Mouse (Mus musculus) limb, embryonic 10.5 days (tissue): ENCODE results near the gene Samd8. TPM values are rescaled to one million over a fixed set of nuclear protein-coding genes. Genes with fewer than 3 reads are reported as not detected.

Experiments
- DNase-seq: peaks from one replicate; pipeline ENCODE4 v3.0.0-alpha.2; 2017; ENCODE audit warnings: low spot score
- H3K27ac ChIP-seq: fragments of 300-500 bp; sonication (generic); 2 replicates; pipeline ENCODE4 v1.5.1; 2016; ENCODE audit warnings: mild to moderate bottlenecking
- H3K27me3 ChIP-seq: fragments of 300-500 bp; sonication (generic); 2 replicates; pipeline ENCODE4 v1.6.1; 2016; ENCODE audit warnings: low read depth, mild to moderate bottlenecking; ENCODE audit not compliant: poor library complexity, severe bottlenecking
- H3K36me3 ChIP-seq: fragments of 300-500 bp; sonication (generic); 2 replicates; pipeline ENCODE4 v1.6.1; 2016; ENCODE audit warnings: mild to moderate bottlenecking, moderate library complexity
- H3K4me1 ChIP-seq: fragments of 300-500 bp; sonication (generic); 2 replicates; pipeline ENCODE4 v1.6.1; 2016
- H3K4me3 ChIP-seq: fragments of 300-500 bp; sonication (generic); 2 replicates; pipeline ENCODE4 v1.5.1; 2016; ENCODE audit warnings: mild to moderate bottlenecking, moderate library complexity
- H3K9me3 ChIP-seq: fragments of 300-500 bp; sonication (generic); replicated peaks from 2 replicates; pipeline ENCODE4 v1.6.1; 2016; ENCODE audit warnings: mild to moderate bottlenecking
- WGBS: fragments of 180-500 bp; shearing (Covaris S2); methylation state at CpG from one replicate; pipeline ENCODE4 v1.1.7; 2016; 5-methylcytosine and 5-hydroxymethylcytosine counted together
- polyA plus RNA-seq: library from polyadenylated mRNA; unstranded; fragments of >200 nt; fragmentation: Nextera tagmentation; extraction: Ambion mirVana; gene quantifications from 2 replicates; pipeline ENCODE4 v1.2.1, GENCODE M21; 2016

Gene Samd8
- polyA plus RNA-seq, 1 experiment from 2014 or later: 11.7 TPM

GRCm38 (mm10) chr14:21825786-21826491 is 75.6 kb downstream of the Samd8 start:
- 83% methylated on average over 9 of the region's 9 CpGs for WGBS
- H3K4me1 ChIP-seq: peaks cover 14% of the 10 kb centered on the region
- no peaks in the 10 kb centered on the region for H3K27me3 ChIP-seq
- no peak overlapping the region for H3K4me3 ChIP-seq
- no peaks in the 10 kb centered on the region for H3K36me3 ChIP-seq
- H3K9me3 ChIP-seq: no peaks in the 10 kb centered on the region
- no peak overlapping the region for H3K27ac ChIP-seq
- DNase-seq: no peak

- H3K4me3 ChIP-seq: peak overlapping the region; percentile 97
- peak overlapping the region; percentile 100 for H3K27ac ChIP-seq
- DNase-seq: peak; percentile 98
- under 1% methylated on average over 73 of the region's 73 CpGs for WGBS
- peaks cover 29% of the 10 kb centered on the region for H3K4me1 ChIP-seq
- no peaks in the 10 kb centered on the region for H3K9me3 ChIP-seq
- H3K36me3 ChIP-seq: peaks cover 34% of the 10 kb centered on the region
- no peaks in the 10 kb centered on the region for H3K27me3 ChIP-seq
These were observed 80.8 kb downstream of the Samd8 start for GRCm38 (mm10) chr14:21830876-21831767.

- no peak for DNase-seq
- H3K27ac ChIP-seq: peak overlapping the region; percentile 100
- H3K9me3 ChIP-seq: no peaks in the 10 kb centered on the region
- H3K36me3 ChIP-seq: peaks cover 42% of the 10 kb centered on the region
- H3K27me3 ChIP-seq: no peaks in the 10 kb centered on the region
- H3K4me1 ChIP-seq: peaks cover 29% of the 10 kb centered on the region
- peak overlapping the region; percentile 97 for H3K4me3 ChIP-seq
- under 1% methylated on average over 28 of the region's 28 CpGs for WGBS
These were observed 81.6 kb downstream of the Samd8 start for GRCm38 (mm10) chr14:21831830-21832403.

- H3K9me3 ChIP-seq: no peaks in the 10 kb centered on the region
- H3K27me3 ChIP-seq: no peaks in the 10 kb centered on the region
- DNase-seq: no peak
- peaks cover 2% of the 10 kb centered on the region for H3K4me1 ChIP-seq
- no peak overlapping the region for H3K4me3 ChIP-seq
- WGBS: 85% methylated on average over 8 of the region's 8 CpGs
- no peak overlapping the region for H3K27ac ChIP-seq
- peaks cover 100% of the 10 kb centered on the region for H3K36me3 ChIP-seq
These were observed 88.1 kb downstream of the Samd8 start for GRCm38 (mm10) chr14:21838336-21839017.

- Histone ChIP-seq H3K27ac (no peak overlapping the region), H3K4me1 (peaks cover 6% of the 10 kb centered on the region), H3K27me3 (no peaks in the 10 kb centered on the region), H3K36me3 (peaks cover 100% of the 10 kb centered on the region), H3K4me3 (no peak overlapping the region), H3K9me3 (no peaks in the 10 kb centered on the region)
- 91% methylated on average over 5 of the region's 5 CpGs for WGBS
- no peak for DNase-seq
These were observed 91.7 kb downstream of the Samd8 start for GRCm38 (mm10) chr14:21841819-21842592.

GRCm38 (mm10) chr14:21843263-21843662 is 92.9 kb downstream of the Samd8 start:
- Histone ChIP-seq H3K36me3 (peaks cover 88% of the 10 kb centered on the region), H3K27ac (no peak overlapping the region), H3K4me3 (no peak overlapping the region), H3K9me3 (no peaks in the 10 kb centered on the region), H3K4me1 (peaks cover 19% of the 10 kb centered on the region), H3K27me3 (no peaks in the 10 kb centered on the region)
- no peak for DNase-seq
- 78% methylated on average over 6 of the region's 6 CpGs for WGBS

GRCm38 (mm10) chr14:21846827-21847380 is 96.6 kb downstream of the Samd8 start:
- WGBS: 17% methylated on average over 10 of the region's 10 CpGs
- peaks cover 13% of the 10 kb centered on the region; the same call in 1 of the 2 replicates for H3K27me3 ChIP-seq
- H3K36me3 ChIP-seq: peaks cover 52% of the 10 kb centered on the region
- H3K4me1 ChIP-seq: peaks cover 54% of the 10 kb centered on the region
- peak overlapping the region; percentile 72 for H3K4me3 ChIP-seq
- DNase-seq: no peak
- no peaks in the 10 kb centered on the region for H3K9me3 ChIP-seq
- peak overlapping the region; percentile 84 for H3K27ac ChIP-seq

GRCm38 (mm10) chr14:21847381-21848165 is 97.2 kb downstream of the Samd8 start:
- peak overlapping the region; percentile 72 for H3K4me3 ChIP-seq
- H3K27me3 ChIP-seq: peaks cover 20% of the 10 kb centered on the region
- under 1% methylated on average over 50 of the region's 50 CpGs for WGBS
- peak overlapping the region; percentile 84 for H3K27ac ChIP-seq
- H3K36me3 ChIP-seq: peaks cover 45% of the 10 kb centered on the region
- peak; percentile 86 for DNase-seq
- peaks cover 61% of the 10 kb centered on the region for H3K4me1 ChIP-seq
- no peaks in the 10 kb centered on the region for H3K9me3 ChIP-seq

Other genes starting within 250 kb of the Samd8 start
- gene Dupd1, start 36.0 kb upstream of the Samd8 start, polyA plus RNA-seq: 0.45 TPM in 1 of 2 replicates, not detected in the other
- not detected in 2 replicates for gene Dusp13, start 650 bp downstream of the Samd8 start, polyA plus RNA-seq
- 301 and 316 TPM in 2 replicates for gene Vdac2, start 74.7 kb downstream of the Samd8 start, polyA plus RNA-seq
- 20.9 and 29.8 TPM in 2 replicates for gene Comtd1, start 98.4 kb downstream of the Samd8 start, polyA plus RNA-seq
- 18.5 and 22.6 TPM in 2 replicates for gene Zfp503, start 239.1 kb downstream of the Samd8 start, polyA plus RNA-seq